Mouse (Mus musculus) liver, postnatal 0 days (tissue): Measurements from ENCODE around the gene Eci2.

Experiments used
- CTCF ChIP-seq: sonication (generic); IDR thresholded peaks from 2 replicates; pipeline ENCODE4 v1.5.1; 2016; ENCODE audit warnings: antibody characterized with exemption, low read depth
- EP300 ChIP-seq: IDR thresholded peaks from 2 replicates; pipeline ENCODE4 v1.6.1; 2016; ENCODE audit warnings: antibody characterized with exemption, low read depth, mild to moderate bottlenecking

DNA sequence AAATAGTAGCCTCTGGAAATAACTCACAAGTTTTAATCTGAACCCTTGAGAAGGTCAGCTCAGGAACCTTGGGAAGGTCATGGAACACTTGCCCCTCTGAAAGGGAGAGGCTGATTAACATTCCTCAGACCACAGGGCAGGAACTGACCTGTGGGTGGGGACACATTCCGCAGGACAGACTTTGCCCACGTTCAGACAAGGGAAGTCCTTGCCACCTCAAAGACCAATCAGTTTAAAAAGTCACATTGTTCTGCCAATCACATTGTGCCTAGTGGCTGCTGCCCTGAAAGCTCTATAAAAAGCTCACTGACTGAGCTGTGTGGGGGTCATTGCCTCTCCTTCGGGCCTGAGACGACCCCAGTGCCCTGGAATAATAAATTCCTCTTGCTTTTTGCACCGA lies 31.2 kb upstream of the Eci2 start:
- TF ChIP-seq CTCF (no peak), EP300 (no peak)
